Mouse (Mus musculus) heart, embryonic 12.5 days (tissue): ENCODE measurements at regions not wholly inside any gene's neighbourhood (a gene's known extent, or its start where the extent isn't known, plus 50 kb on each side); places are given as distances from the start of the nearest gene placed in this dataset.
"Not testable (repeated sequence)": the region's sequence is repeated elsewhere in the genome, so short reads cannot be mapped to it uniquely, and the experiment has no call there.

Experiments used
- ATAC-seq: fragments of 200-750 bp; cut with Nextera tagmentation; 2 replicates; pipeline ENCODE4 v1.8.0; 2017; ENCODE audit warnings: moderate TSS enrichment, moderate library complexity; ENCODE audit not compliant: insufficient number of reproducible peaks, low FRiP score
- H3K27ac ChIP-seq: fragments of 300-500 bp; sonication (generic); 2 replicates; pipeline ENCODE4 v1.5.1; 2016; ENCODE audit warnings: mild to moderate bottlenecking, moderate library complexity; ENCODE audit not compliant: poor library complexity, severe bottlenecking
- H3K27me3 ChIP-seq: fragments of 300-500 bp; sonication (generic); replicated peaks from 2 replicates; pipeline ENCODE4 v1.6.1; 2016; ENCODE audit warnings: mild to moderate bottlenecking, moderate library complexity
- H3K36me3 ChIP-seq: fragments of 300-500 bp; sonication (generic); 2 replicates; pipeline ENCODE4 v1.6.1; 2016; ENCODE audit warnings: mild to moderate bottlenecking, moderate library complexity
- H3K4me1 ChIP-seq: fragments of 300-500 bp; sonication (generic); replicated peaks from 2 replicates; pipeline ENCODE4 v1.6.1; 2016; ENCODE audit warnings: mild to moderate bottlenecking
- H3K4me2 ChIP-seq: fragments of 300-500 bp; sonication (generic); 2 replicates; pipeline ENCODE4 v1.6.1; 2016; ENCODE audit warnings: mild to moderate bottlenecking, moderate library complexity
- H3K4me3 ChIP-seq: fragments of 300-500 bp; sonication (generic); 2 replicates; pipeline ENCODE4 v1.5.1; 2016; ENCODE audit warnings: mild to moderate bottlenecking
- H3K9ac ChIP-seq: fragments of 300-500 bp; sonication (generic); 2 replicates; pipeline ENCODE4 v1.6.1; 2016; ENCODE audit warnings: mild to moderate bottlenecking, moderate library complexity
- H3K9me3 ChIP-seq: fragments of 300-500 bp; sonication (generic); replicated peaks from 2 replicates; pipeline ENCODE4 v1.6.1; 2016; ENCODE audit warnings: mild to moderate bottlenecking, moderate library complexity
- WGBS: fragments of 180-500 bp; shearing (Covaris S2); methylation state at CpG from one replicate; pipeline ENCODE4 v1.1.7; 2016; 5-methylcytosine and 5-hydroxymethylcytosine counted together

DNA sequence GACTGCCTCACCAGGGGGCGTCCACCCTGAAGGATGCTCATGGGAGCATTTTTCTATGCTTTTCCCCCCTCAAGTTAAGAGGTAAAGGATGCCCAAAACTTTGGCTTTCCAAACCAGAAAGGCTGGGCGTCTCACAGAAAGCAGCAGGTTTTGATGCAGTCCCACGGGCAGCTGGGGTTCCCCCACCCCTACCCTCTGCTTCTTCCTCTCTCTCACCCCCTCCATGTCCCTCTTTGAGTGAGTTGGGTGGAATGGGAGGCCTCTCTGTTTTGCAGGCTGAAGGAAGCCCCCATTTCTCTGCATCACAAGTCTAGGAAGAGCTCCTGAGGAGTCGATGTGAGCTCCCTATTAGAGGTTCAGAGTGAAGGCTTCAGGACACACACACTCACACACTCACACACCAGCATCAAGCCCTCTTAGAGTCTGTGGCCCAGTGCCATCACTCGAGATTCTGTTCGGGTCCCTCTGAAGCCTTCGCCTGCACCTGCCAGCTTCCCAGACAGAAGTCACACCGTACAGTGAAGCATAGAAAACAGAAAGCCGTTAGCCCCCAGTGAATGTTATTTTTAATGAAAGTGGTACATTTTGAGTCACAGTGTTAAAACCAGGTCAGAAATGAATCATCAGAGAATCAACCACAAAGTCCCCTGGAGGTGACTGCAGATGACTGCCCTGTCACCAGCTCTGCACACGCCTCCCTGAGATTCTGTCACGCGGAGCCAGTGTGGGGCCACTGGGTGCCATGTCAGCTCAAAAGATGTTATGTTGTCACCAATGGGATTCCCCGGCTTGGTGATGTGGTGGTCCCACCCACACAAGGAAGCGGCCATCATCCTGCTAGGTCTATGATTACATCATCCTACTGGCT lies 78.3 kb downstream of the Tomm20 start:
- no peak overlapping the region for H3K9ac ChIP-seq
- no peaks in the 10 kb centered on the region for H3K27me3 ChIP-seq
- no peak overlapping the region for H3K4me2 ChIP-seq
- no peaks in the 10 kb centered on the region for H3K36me3 ChIP-seq
- H3K27ac ChIP-seq, result no peak overlapping the region
- ATAC-seq, result no peak
- H3K9me3 ChIP-seq, result no peaks in the 10 kb centered on the region
- no peak overlapping the region for H3K4me3 ChIP-seq
- WGBS, result 78% methylated on average over 14 of the region's 14 CpGs
- peaks cover 2% of the 10 kb centered on the region; the same call in 1 of the 2 replicates for H3K4me1 ChIP-seq

DNA sequence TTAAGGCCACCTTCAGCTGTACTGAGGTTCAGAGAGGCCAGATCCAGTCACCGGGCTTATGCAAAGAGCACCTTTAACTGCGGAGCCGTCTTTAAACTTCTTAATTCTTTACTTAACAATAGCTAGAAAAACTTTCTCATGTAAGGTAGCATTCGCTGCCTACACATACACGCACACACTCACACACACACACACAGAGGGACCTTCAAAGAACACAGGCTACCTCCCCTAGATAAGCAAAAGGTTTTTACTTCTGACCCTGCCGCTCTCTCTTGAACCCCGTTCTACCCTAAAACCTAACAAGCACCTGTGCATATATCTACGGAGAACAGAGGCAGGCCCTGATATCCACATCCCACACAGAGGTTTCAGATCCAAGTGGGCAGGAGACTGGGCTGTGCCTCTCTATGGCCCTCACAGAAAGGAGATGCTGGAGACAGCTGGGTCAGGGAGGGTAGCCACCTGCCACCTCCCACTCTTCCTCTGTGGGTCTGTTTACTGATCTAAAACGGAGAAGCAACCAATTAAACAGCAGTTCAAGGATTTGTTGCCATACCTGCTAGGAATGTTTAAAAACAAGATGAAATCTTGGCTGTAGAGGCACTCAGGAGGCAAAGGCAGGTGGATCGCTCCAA lies 81.2 kb downstream of the Tomm20 start:
- Histone ChIP-seq H3K4me1 (0 out of 2 replicates have a peak, but pooled peaks cover under 1% of the 10 kb centered on the region), H3K9me3 (no peaks in the 10 kb centered on the region), H3K27me3 (no peaks in the 10 kb centered on the region), H3K4me3 (no peak overlapping the region), H3K27ac (no peak overlapping the region), H3K9ac (no peak overlapping the region), H3K36me3 (no peaks in the 10 kb centered on the region), H3K4me2 (no peak overlapping the region)
- no peak for ATAC-seq
- WGBS, result 87% methylated on average over 10 of the region's 10 CpGs

DNA sequence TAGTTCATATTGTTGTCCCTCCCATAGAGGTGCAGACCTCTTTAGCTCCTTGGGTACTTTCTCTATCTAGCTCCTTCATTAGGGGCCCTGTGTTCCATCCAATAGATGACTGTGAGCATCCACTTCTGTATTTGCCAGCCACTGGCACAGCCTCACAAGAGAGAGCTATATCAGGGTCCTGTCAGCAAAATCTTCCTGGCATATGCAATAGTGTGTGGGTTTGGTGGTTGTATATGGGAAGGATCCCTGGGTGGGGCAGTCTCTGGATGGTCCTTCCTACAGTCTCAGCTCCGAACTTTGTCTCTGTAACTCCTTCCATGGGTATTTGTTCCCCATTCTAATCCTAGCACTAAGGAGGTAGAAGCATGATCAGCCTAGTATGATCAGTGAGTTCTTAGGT lies 82.0 kb downstream of the Tomm20 start:
- not testable (repeated sequence) for H3K9ac ChIP-seq, H3K4me3 ChIP-seq, H3K4me2 ChIP-seq, H3K36me3 ChIP-seq, H3K4me1 ChIP-seq, ATAC-seq, H3K27me3 ChIP-seq, H3K9me3 ChIP-seq, H3K27ac ChIP-seq
- 81% methylated on average over 1 of the region's 1 CpGs for WGBS

DNA sequence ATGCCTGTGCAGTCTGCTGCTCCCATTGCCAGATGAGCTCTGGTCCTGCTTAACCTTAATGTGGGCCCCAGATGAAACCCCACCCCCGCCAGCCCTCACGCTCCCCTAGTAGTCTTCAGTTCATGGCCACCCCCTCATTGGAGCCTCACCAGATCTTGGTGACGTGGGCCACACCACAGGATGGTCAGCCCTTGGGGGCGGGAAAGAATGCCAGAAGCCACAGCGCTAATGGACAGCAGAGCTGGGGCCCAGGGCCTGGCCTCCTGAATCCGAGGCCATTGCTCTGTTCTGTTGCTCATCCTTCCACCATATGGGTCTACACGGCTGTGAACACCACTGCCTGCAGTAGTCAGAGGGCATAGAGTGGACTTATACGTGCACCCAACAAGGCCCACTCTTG lies 83.9 kb downstream of the Tomm20 start:
- H3K4me1 ChIP-seq, result no peaks in the 10 kb centered on the region
- H3K27ac ChIP-seq, result no peak overlapping the region
- no peak overlapping the region for H3K9ac ChIP-seq
- no peak overlapping the region for H3K4me2 ChIP-seq
- no peaks in the 10 kb centered on the region for H3K9me3 ChIP-seq
- 86% methylated on average over 8 of the region's 8 CpGs for whole genome bisulfite sequencing
- H3K36me3 ChIP-seq, result no peaks in the 10 kb centered on the region
- H3K27me3 ChIP-seq, result no peaks in the 10 kb centered on the region
- H3K4me3 ChIP-seq, result no peak overlapping the region
- ATAC-seq, result no peak

DNA sequence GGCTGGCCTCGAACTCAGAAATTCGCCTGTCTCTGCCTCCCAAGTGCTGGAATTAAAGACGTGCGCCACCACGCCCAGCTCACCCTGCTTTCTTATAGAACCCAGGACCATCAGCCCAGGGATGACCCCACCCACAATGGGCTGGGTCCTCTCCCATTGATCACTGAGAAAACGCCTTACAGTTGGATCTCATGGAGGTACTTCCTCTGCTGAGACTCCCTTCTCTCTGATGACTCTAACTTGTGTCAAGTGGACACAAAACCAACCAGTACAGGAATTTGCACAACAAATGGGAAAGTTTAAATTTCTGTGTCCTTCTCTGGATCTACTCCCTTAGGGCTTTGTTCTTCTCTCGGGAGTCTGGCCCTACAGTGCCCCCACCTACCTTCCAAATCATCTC lies 85.0 kb downstream of the Tomm20 start:
- Histone ChIP-seq H3K27me3 (no peaks in the 10 kb centered on the region), H3K9ac (no peak overlapping the region), H3K36me3 (no peaks in the 10 kb centered on the region), H3K4me1 (no peaks in the 10 kb centered on the region), H3K4me3 (no peak overlapping the region), H3K4me2 (no peak overlapping the region), H3K9me3 (no peaks in the 10 kb centered on the region), H3K27ac (no peak overlapping the region)
- ATAC-seq, result no peak
- 78% methylated on average over 7 of the region's 7 CpGs for WGBS

DNA sequence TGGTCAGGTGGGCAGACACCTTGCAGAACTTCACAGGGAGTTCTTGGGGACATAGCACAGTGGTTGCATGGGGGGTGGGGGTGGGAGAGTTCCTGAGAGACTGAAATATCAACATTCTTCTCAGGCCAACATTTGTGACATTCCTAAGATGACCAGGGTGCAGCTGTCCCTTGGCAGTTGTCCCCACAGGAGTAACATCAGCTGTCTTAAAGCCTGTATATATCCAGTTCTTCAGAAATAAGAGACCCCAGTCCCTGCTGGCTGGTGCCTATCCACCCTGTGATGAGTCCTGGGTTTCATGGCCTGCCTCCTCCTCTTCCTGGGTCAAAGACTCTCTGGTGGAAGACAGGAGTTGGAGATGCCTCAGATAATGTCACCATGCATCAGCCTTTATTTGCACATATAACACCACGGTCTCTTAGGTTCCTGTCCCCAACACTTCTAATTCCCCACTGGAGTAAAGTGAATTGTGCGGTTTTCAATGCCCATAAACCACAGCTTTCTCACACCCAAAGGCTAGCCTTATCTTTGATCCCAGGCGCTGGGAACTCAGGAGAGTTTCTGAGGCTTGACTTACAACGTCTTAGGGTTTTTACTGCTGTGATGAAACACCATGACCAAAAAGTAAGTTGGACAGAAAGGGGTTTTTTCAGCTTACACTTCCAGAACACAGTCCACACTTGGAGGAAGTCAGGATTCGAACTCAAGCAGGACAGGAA lies 85.8 kb downstream of the Tomm20 start:
- H3K36me3 ChIP-seq, result no peaks in the 10 kb centered on the region
- no peaks in the 10 kb centered on the region for H3K27me3 ChIP-seq
- WGBS, result 81% methylated on average over 5 of the region's 5 CpGs
- no peaks in the 10 kb centered on the region for H3K4me1 ChIP-seq
- H3K9me3 ChIP-seq, result no peaks in the 10 kb centered on the region
- no peak overlapping the region for H3K9ac ChIP-seq
- H3K4me3 ChIP-seq, result no peak overlapping the region
- H3K27ac ChIP-seq, result no peak overlapping the region
- no peak for ATAC-seq
- H3K4me2 ChIP-seq, result no peak overlapping the region

DNA sequence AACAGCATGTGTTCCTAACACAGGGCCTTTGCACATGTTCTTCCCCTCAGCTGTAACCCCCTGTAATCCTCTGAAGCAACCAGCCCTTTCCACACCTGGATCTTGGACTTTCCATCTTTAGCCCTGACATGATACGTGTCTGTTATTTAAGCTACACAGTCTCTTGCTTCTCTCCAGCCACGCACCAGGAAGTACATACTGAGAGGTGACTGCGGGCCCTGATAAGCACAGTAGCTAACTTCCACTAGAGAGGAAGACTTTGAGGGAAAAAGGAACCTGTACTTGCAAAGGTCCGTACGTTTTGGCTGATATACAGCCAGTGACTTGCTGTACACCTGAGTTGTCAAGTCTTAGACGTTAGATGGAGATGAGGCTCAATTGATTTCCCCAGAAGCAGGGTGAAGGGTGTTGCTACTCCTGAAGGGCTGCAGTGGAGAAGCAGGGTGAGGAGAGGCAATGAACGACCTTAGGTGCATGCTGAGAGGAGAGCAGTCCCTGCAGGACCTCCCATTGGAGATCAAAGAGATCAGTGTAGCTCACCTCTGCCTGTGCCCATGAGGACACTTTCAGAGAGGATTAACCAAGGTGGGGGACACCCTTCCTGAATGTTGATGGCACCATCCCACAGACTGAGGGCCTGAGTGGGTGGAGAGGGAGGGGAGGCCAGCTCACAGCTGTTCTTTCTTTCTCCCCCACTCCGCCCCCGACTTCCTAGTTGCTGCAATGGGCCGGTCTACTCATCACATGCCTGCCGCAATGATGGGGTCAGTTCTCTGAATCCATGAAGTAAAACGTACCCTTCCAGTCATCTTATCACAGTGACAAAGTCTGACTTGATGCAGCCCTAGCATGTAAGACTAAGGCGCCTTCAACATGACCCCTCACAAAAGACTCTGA lies 88.1 kb downstream of the Tomm20 start:
- H3K27ac ChIP-seq, result no peak overlapping the region
- H3K36me3 ChIP-seq, result no peaks in the 10 kb centered on the region
- H3K9me3 ChIP-seq, result no peaks in the 10 kb centered on the region
- H3K27me3 ChIP-seq, result no peaks in the 10 kb centered on the region
- no peak overlapping the region for H3K9ac ChIP-seq
- H3K4me2 ChIP-seq, result no peak overlapping the region
- no peak overlapping the region for H3K4me3 ChIP-seq
- H3K4me1 ChIP-seq, result no peaks in the 10 kb centered on the region; the same call in 1 of the 2 replicates
- WGBS, result 58% methylated on average over 13 of the region's 13 CpGs
- ATAC-seq, result no peak

DNA sequence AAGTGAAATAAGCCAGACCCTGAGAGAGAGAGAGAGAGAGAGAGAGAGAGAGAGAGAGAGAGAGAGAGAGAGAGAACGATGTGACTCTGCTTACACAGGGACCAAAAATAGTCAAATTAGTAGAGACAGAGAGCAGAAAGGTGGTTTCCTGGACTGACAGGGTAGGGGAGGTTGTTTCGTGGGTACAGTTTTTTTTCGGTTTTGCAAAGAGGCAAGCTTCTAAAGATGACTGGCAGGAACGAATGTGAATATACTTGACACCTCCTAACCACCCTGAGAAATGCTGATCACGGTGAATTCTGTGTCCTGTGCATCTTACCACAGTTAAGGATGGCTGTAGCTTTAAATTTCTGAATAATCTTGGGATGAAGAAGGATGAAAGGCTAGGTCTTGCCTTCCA lies 89.7 kb downstream of the Tomm20 start:
- Histone ChIP-seq H3K9me3 (no peaks in the 10 kb centered on the region), H3K27me3 (no peaks in the 10 kb centered on the region), H3K4me1 (no peaks in the 10 kb centered on the region; the same call in 1 of the 2 replicates), H3K4me2 (no peak overlapping the region), H3K9ac (no peak overlapping the region), H3K4me3 (no peak overlapping the region), H3K36me3 (no peaks in the 10 kb centered on the region), H3K27ac (no peak overlapping the region)
- no peak for ATAC-seq
- 61% methylated on average over 5 of the region's 5 CpGs for WGBS

DNA sequence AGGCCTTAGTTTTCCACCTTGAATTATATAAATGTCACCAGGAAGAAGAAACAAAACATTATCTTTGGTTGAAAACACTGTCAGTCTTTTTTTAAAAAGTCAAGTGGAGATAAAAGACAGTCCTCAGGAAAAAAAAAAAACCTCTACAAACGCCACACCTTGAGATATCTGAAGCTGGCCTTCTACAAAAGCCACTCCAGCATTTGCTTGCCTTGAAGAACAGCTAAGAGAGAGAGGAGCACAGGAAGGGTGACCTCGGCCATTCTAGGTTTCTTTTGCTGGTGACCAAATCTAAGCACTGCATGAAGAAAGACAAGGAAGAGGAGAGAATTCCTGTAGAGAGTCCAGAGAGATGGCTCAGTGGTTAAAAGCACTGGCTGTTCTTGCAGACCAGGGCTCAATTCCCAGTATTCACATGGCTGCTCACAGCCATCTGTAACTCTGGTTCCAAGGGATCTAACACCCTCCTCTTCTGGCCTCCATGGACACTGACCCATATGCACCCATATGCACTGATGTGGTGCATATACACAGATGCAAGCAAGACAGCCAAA lies 90.5 kb downstream of the Tomm20 start:
- 44% methylated on average over 2 of the region's 2 CpGs for WGBS
- Histone ChIP-seq H3K36me3 (no peaks in the 10 kb centered on the region), H3K4me1 (peaks cover 4% of the 10 kb centered on the region), H3K27me3 (no peaks in the 10 kb centered on the region), H3K4me2 (no peak overlapping the region), H3K9me3 (no peaks in the 10 kb centered on the region), H3K27ac (no peak overlapping the region), H3K9ac (no peak overlapping the region), H3K4me3 (no peak overlapping the region)
- ATAC-seq, result no peak

DNA sequence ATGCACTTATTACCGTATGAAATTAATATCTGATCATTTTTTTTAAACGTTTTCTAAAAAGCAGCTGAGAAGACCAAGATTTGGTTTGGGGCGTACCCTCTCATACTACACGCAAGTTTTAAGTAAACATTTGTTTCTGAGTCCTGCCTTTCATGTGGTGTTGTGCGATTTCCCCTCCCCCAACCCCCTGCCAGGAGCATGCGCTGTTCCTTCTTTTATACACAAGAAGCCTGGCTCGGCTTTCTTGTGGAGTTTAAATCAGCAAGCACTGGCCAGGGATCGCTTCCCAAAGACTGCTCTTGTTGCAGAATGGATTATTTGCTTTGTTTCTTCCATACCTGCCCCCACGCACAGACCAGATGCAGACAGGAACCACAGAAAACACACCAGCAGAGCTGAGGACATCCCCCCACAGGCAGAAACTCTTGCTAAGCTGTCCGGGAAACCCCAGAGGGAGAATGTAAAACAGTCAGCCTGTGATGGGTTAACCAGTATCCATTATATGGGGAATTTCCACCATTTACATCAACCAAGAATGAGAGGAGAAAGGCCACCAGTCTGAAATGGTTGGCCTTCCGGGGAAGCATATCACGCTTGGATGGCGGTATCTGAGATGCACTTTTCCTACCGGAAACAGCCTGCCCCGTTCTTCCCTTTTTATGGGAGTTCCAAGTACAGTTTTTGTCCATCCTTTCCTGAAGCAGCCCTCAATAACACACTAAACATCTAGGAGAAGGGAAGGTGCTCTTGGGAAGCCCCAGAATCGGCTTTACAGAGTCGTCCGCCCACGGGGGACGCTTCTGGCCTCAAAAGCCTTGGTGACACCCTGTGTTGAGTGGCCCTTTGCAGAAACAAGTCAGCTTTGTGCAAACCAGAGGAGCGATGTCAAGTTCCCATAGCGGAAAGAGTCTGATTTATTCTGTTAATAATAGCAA lies 91.3 kb downstream of the Tomm20 start:
- ATAC-seq, result no peak
- H3K27ac ChIP-seq, result no peak overlapping the region
- H3K27me3 ChIP-seq, result no peaks in the 10 kb centered on the region
- H3K4me3 ChIP-seq, result no peak overlapping the region
- no peaks in the 10 kb centered on the region for H3K36me3 ChIP-seq
- H3K4me1 ChIP-seq, result peaks cover 11% of the 10 kb centered on the region
- WGBS, result 77% methylated on average over 22 of the region's 22 CpGs
- no peaks in the 10 kb centered on the region for H3K9me3 ChIP-seq
- no peak overlapping the region for H3K9ac ChIP-seq
- H3K4me2 ChIP-seq, result no peak overlapping the region
